Mouse (Mus musculus) neural tube, embryonic 14.5 days (tissue): ENCODE measurements at regions not wholly inside any gene's neighbourhood (a gene's known extent, or its start where the extent isn't known, plus 50 kb on each side); places are given as distances from the start of the nearest gene placed in this dataset.

ENCODE experiments used
- ATAC-seq: fragments of 200-750 bp; cut with Nextera tagmentation; 2 replicates; pipeline ENCODE4 v1.8.0; 2017; ENCODE audit warnings: low read depth, mild to moderate bottlenecking, moderate TSS enrichment, moderate library complexity
- H3K27ac ChIP-seq: fragments of 300-500 bp; sonication (generic); 2 replicates; pipeline ENCODE4 v1.5.1; 2014; ENCODE audit warnings: low read depth, mild to moderate bottlenecking, control low read depth, low read length, moderate library complexity, mixed read lengths
- H3K27me3 ChIP-seq: fragments of 300-500 bp; sonication (generic); 2 replicates; pipeline ENCODE4 v1.6.1; 2014; ENCODE audit warnings: low read length; ENCODE audit not compliant: control insufficient read depth, insufficient read depth
- H3K36me3 ChIP-seq: fragments of 300-500 bp; sonication (generic); 2 replicates; pipeline ENCODE4 v1.6.1; 2014; ENCODE audit warnings: low read length, mixed read lengths; ENCODE audit not compliant: control insufficient read depth, insufficient read depth
- H3K4me1 ChIP-seq: fragments of 300-500 bp; sonication (generic); 2 replicates; pipeline ENCODE4 v1.6.1; 2014; ENCODE audit warnings: low read length; ENCODE audit not compliant: control insufficient read depth, insufficient read depth
- H3K4me2 ChIP-seq: fragments of 300-500 bp; sonication (generic); 2 replicates; pipeline ENCODE4 v1.6.1; 2014; ENCODE audit warnings: mild to moderate bottlenecking, low read depth, low read length, control low read depth
- H3K4me3 ChIP-seq: fragments of 300-500 bp; sonication (generic); 2 replicates; pipeline ENCODE4 v1.5.1; 2014; ENCODE audit warnings: low read depth, low read length, control low read depth, mixed read lengths
- H3K9ac ChIP-seq: fragments of 300-500 bp; sonication (generic); replicated peaks from 2 replicates; pipeline ENCODE4 v1.6.1; 2014; ENCODE audit warnings: low read depth, mild to moderate bottlenecking, control low read depth, low read length, mixed read lengths
- H3K9me3 ChIP-seq: fragments of 300-500 bp; sonication (generic); 2 replicates; pipeline ENCODE4 v1.6.1; 2016; ENCODE audit warnings: low read length; ENCODE audit not compliant: control insufficient read depth
- WGBS: fragments of 180-500 bp; shearing (Covaris S2); extraction: QIAGEN DNeasy Blood & Tissue Kit; methylation state at CpG from one replicate; pipeline ENCODE4 v1.1.7; 2014; 5-methylcytosine and 5-hydroxymethylcytosine counted together

DNA sequence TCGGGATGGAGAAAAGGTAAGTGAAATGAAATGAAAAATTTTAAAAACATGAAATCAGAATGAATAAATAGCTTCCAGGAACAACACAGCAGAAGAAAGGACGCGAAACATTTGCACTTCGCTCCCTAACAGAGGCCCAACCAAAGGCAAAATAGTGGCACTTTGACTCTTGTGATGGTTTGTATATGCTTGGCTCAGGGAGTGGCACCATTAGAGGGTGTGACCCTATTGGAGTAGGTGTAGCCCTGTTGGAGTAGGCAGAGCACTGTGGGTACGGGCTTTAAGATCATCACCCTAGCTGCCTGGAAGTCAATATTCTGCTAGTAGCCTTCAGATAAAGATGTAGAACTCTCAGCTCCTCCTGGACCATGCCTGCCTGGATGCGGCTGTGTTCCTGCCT, 154.0 kb upstream of the Fam78b start:
- H3K4me3 ChIP-seq = no peak overlapping the region
- no peaks in the 10 kb centered on the region for H3K27me3 ChIP-seq
- WGBS = 96% methylated on average over 6 of the region's 6 CpGs
- H3K9ac ChIP-seq = no peak overlapping the region
- H3K9me3 ChIP-seq = no peaks in the 10 kb centered on the region
- no peaks in the 10 kb centered on the region for H3K36me3 ChIP-seq
- 0 out of 2 replicates have a peak, but pooled peaks cover 4% of the 10 kb centered on the region for H3K4me1 ChIP-seq
- no peak overlapping the region for H3K4me2 ChIP-seq
- H3K27ac ChIP-seq = no peak overlapping the region
- ATAC-seq = no peak

DNA sequence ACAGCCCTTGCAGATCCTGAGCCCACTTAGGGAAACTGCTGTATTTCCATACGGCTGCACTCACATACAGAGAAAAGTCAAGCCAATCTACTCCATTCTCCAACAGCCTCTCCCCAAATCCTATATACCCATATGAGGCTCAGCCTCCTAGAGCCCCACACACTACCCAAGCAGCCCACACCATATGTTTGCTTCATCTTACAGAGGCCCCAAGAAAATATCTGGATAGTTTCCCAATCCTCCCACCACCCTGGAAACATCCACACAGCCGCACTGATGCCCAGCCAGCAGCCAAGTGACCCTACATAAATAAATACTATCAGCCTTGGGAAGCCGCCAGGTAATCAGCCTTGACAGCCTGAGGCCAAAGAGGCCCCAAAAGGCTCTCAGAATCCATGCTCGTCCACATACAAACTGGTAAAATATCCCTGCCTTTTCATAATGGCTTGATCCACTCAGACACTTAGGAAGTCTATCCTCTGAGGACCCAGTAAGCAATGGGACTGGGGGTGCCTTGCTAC, 153.1 kb upstream of the Fam78b start:
- Histone ChIP-seq H3K4me1 (0 out of 2 replicates have a peak, but pooled peaks cover 1% of the 10 kb centered on the region), H3K9ac (no peak overlapping the region), H3K27ac (no peak overlapping the region), H3K4me3 (no peak overlapping the region), H3K4me2 (no peak overlapping the region), H3K27me3 (no peaks in the 10 kb centered on the region), H3K36me3 (no peaks in the 10 kb centered on the region), H3K9me3 (no peaks in the 10 kb centered on the region)
- ATAC-seq = no peak
- 60% methylated on average over 4 of the region's 4 CpGs for WGBS

DNA sequence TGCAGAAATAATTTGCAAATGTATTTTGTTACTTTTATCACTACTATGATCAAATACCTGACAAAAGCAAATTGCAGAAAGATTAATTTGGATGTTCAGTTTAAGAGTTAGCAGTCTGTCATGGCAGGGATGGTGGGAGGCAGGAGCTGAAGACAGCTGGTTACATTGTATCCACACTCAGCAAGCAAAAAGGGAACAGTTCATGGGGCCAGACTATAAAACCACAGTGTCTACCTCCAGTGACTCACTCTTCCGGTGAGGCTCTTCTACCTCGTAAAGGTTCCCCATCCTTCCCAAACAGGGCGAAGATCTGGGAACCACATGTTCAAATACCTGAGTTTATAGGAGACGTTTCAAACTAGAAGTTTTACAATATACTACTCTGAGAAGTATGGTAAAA, 145.2 kb upstream of the Fam78b start:
- ATAC-seq = no peak
- no peak overlapping the region for H3K9ac ChIP-seq
- no peaks in the 10 kb centered on the region for H3K27me3 ChIP-seq
- no peak overlapping the region for H3K4me3 ChIP-seq
- H3K27ac ChIP-seq = no peak overlapping the region
- no peaks in the 10 kb centered on the region for H3K4me1 ChIP-seq
- H3K9me3 ChIP-seq = no peaks in the 10 kb centered on the region
- H3K36me3 ChIP-seq = no peaks in the 10 kb centered on the region
- WGBS = 85% methylated on average over 4 of the region's 4 CpGs
- no peak overlapping the region for H3K4me2 ChIP-seq

DNA sequence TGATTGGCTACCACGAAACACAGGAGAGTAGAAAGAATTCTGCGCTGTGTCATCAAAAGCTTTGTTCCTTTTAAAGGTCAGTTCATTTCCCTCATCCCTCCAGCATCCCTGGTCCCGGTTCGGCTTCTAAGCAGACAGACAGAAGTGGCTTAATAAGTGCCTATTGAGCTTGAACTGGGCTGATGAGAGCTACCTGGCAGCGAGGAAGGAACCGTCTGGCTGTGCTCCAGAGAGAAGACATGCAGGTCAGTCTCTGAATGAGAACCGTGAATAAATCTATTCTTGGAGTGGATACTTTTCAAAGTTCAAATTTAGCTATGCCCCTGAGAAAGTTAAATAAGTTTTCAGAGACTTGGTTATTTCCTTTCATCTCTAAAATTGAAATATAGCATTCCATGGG, 135.0 kb upstream of the Fam78b start:
- no peak for ATAC-seq
- H3K27me3 ChIP-seq = no peaks in the 10 kb centered on the region
- H3K4me3 ChIP-seq = no peak overlapping the region
- no peak overlapping the region for H3K27ac ChIP-seq
- no peaks in the 10 kb centered on the region for H3K36me3 ChIP-seq
- H3K4me1 ChIP-seq = no peaks in the 10 kb centered on the region
- WGBS = 79% methylated on average over 7 of the region's 7 CpGs
- no peak overlapping the region for H3K4me2 ChIP-seq
- no peaks in the 10 kb centered on the region for H3K9me3 ChIP-seq
- no peak overlapping the region for H3K9ac ChIP-seq

DNA sequence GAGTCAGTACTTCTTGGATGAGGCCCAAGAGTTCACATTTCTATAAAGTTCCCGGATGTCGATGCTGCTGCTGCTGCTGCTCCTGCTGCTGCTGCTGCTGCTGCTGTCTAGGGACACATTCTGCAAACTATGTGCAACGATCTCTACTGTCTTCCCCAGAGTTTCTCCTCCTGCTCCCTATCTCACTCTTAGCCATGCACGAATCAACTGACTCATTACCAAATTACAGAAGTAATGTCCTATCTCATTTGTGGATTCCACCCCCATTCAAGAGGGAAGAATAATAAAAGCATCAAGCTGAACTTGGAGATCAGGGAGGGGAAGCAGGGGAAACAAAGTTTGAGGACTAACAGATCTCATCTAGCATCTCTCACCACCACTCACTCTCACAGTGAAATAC, 130.0 kb upstream of the Fam78b start:
- Histone ChIP-seq H3K9ac (no peak overlapping the region), H3K4me1 (no peaks in the 10 kb centered on the region), H3K4me2 (no peak overlapping the region), H3K27ac (no peak overlapping the region), H3K27me3 (no peaks in the 10 kb centered on the region), H3K9me3 (no peaks in the 10 kb centered on the region), H3K4me3 (no peak overlapping the region), H3K36me3 (no peaks in the 10 kb centered on the region)
- 66% methylated on average over 4 of the region's 4 CpGs for WGBS
- ATAC-seq = no peak

DNA sequence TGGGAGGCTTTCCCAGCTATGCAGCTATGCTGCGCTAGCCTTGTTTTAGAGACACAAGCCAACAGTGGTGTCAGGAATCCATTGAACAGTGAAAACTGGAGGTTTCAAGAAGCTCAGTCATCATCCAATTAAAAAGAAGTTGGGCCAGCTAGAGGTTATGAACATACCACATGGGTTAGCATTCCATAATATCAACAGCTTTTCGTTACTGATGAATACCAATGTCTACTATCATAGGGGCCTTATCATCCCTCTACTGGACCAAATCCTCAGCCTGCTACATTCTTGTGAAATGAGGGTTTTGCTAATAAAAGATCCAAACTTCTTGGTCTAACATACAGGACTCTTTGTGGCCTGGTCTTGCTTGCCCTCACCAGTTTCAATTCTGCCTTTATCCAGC, 124.8 kb upstream of the Fam78b start:
- no peaks in the 10 kb centered on the region for H3K36me3 ChIP-seq
- WGBS = 91% methylated on average over 2 of the region's 2 CpGs
- H3K27me3 ChIP-seq = no peaks in the 10 kb centered on the region
- H3K4me2 ChIP-seq = no peak overlapping the region
- no peak overlapping the region for H3K4me3 ChIP-seq
- no peak for ATAC-seq
- H3K4me1 ChIP-seq = no peaks in the 10 kb centered on the region
- no peaks in the 10 kb centered on the region for H3K9me3 ChIP-seq
- H3K9ac ChIP-seq = no peak overlapping the region
- no peak overlapping the region for H3K27ac ChIP-seq

DNA sequence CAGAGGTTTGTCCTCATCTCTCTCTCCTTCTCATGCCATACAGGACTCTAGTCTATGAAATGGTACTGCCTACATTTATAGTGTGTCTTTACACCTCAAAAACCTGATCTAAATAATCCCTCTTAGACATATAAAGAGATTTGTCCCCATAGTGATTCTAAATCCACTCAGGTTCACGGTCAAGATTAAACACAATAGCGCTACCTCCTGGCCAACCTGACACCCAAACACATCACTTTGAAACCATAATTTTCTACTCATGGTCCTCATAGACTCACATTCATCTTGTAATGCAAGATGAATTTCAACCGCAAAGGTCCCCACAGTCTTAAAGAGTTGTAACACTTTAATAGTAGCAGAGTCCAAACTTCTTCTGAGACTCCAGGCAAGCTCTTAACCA, 118.0 kb upstream of the Fam78b start:
- ATAC-seq = no peak

DNA sequence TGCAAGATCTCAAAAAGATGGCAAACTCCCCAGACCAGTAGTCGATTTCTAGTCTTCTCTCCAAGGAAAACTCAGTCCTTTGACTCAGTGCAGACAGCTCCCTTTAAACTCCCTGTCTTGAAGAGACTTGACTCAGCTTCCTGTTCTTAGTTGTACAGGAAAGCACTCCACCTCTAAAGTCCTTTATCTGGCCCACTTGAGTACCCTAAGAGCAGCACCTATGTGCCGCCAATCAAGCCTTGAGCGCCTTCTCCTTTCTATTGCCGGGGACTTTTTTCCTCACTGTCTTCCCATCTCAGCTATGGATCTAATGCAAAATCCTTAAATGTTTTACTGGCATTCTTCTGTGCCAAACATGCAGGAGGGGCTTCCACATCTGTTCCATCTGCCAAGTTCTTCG, 105.3 kb upstream of the Fam78b start:
- no peak overlapping the region for H3K4me2 ChIP-seq
- H3K9ac ChIP-seq = no peak overlapping the region

More for the DNA sequence above, 118.0 kb upstream of the Fam78b start:
- Histone ChIP-seq H3K27me3 (no peaks in the 10 kb centered on the region), H3K4me3 (no peak overlapping the region), H3K4me1 (no peaks in the 10 kb centered on the region), H3K9ac (no peak overlapping the region), H3K4me2 (no peak overlapping the region), H3K27ac (no peak overlapping the region), H3K9me3 (no peaks in the 10 kb centered on the region), H3K36me3 (no peaks in the 10 kb centered on the region)
- WGBS = 93% methylated on average over 3 of the region's 3 CpGs

DNA sequence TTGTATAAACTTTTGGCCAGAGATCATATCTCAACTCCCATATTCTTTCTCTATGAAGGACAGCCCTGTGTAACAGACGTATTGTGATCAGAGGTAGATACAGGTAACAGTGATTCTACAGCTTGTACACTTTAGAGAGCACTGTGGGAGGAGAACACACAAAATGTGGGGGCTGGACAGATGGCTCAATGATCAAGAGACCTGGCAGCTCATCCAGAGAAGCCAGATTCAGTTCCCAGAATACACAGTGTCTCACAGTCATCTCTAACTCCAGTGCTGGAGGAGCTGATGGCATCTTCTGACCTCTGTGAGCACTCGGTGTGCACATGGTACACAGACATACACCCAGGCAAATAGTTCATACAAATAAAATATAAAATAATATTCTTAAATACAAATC, 102.5 kb upstream of the Fam78b start:
- no peak for ATAC-seq
- no peak overlapping the region for H3K4me2 ChIP-seq
- H3K27ac ChIP-seq = no peak overlapping the region
- WGBS = 94% methylated on average over 2 of the region's 2 CpGs
- no peaks in the 10 kb centered on the region for H3K9me3 ChIP-seq
- H3K36me3 ChIP-seq = no peaks in the 10 kb centered on the region
- H3K27me3 ChIP-seq = no peaks in the 10 kb centered on the region
- no peaks in the 10 kb centered on the region for H3K4me1 ChIP-seq
- no peak overlapping the region for H3K4me3 ChIP-seq
- H3K9ac ChIP-seq = no peak overlapping the region

More for the DNA sequence above, 105.3 kb upstream of the Fam78b start:
- no peaks in the 10 kb centered on the region for H3K27me3 ChIP-seq
- WGBS = 93% methylated on average over 5 of the region's 5 CpGs
- no peak overlapping the region for H3K4me3 ChIP-seq
- no peaks in the 10 kb centered on the region for H3K9me3 ChIP-seq
- H3K36me3 ChIP-seq = no peaks in the 10 kb centered on the region
- no peak for ATAC-seq
- H3K27ac ChIP-seq = no peak overlapping the region
- no peaks in the 10 kb centered on the region for H3K4me1 ChIP-seq

DNA sequence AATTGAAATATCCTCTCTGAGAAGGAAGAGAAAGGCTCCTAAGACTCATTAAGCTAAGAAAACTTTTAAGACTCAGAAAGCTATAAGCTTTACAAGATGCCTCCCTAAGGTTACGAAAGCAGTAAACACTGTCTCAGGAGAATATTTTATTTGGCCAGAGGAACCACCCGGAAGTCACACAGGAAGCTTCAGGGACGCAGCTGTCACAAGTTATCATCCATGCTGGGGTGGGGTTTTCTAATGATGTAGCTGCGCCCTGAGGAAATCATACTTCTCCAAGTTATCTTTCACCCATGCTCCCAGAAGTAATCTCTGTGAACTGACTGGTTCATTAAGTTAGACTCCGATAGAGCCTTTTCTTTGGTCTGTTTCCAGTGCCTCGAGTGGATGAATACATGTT, 102.0 kb upstream of the Fam78b start:
- no peak overlapping the region for H3K9ac ChIP-seq
- no peak for ATAC-seq
- 76% methylated on average over 6 of the region's 6 CpGs for WGBS

More for the DNA sequence above, 102.0 kb upstream of the Fam78b start:
- H3K27ac ChIP-seq = no peak overlapping the region
- H3K27me3 ChIP-seq = no peaks in the 10 kb centered on the region
- H3K4me3 ChIP-seq = no peak overlapping the region
- no peaks in the 10 kb centered on the region for H3K9me3 ChIP-seq
- no peaks in the 10 kb centered on the region for H3K4me1 ChIP-seq
- no peaks in the 10 kb centered on the region for H3K36me3 ChIP-seq
- H3K4me2 ChIP-seq = no peak overlapping the region
